Mouse (Mus musculus) midbrain, embryonic 11.5 days (tissue): ENCODE results near the gene Tnfsf4. TPM values are rescaled to one million over a fixed set of nuclear protein-coding genes. Genes with fewer than 3 reads are reported as not detected.
A peak's percentile ranks its signal among the peaks of the same experiment; 100 is the strongest.

Source experiments
- ATAC-seq: fragments of 200-750 bp; cut with Nextera tagmentation; 2 replicates; pipeline ENCODE4 v1.8.0; 2017; ENCODE audit warnings: moderate TSS enrichment, moderate library complexity; ENCODE audit not compliant: low FRiP score
- DNase-seq: peaks from one replicate; pipeline ENCODE4 v3.0.0; 2015; ENCODE audit warnings: low spot score; ENCODE audit errors: missing footprints
- H3K27ac ChIP-seq: fragments of 300-500 bp; sonication (generic); 2 replicates; pipeline ENCODE4 v1.5.1; 2014; ENCODE audit warnings: low read depth, low read length
- H3K27me3 ChIP-seq: fragments of 300-500 bp; sonication (generic); 2 replicates; pipeline ENCODE4 v1.6.1; 2014; ENCODE audit warnings: mild to moderate bottlenecking, low read length, moderate library complexity, mixed read lengths; ENCODE audit not compliant: control insufficient read depth, insufficient read depth
- H3K36me3 ChIP-seq: fragments of 300-500 bp; sonication (generic); 2 replicates; pipeline ENCODE4 v1.6.1; 2014; ENCODE audit warnings: mild to moderate bottlenecking, low read length, moderate library complexity, mixed read lengths; ENCODE audit not compliant: control insufficient read depth, insufficient read depth
- H3K4me1 ChIP-seq: fragments of 300-500 bp; sonication (generic); 2 replicates; pipeline ENCODE4 v1.6.1; 2014; ENCODE audit warnings: low read length; ENCODE audit not compliant: control insufficient read depth, insufficient read depth
- H3K4me2 ChIP-seq: fragments of 300-500 bp; sonication (generic); 2 replicates; pipeline ENCODE4 v1.6.1; 2014; ENCODE audit warnings: mild to moderate bottlenecking, moderate library complexity
- H3K4me3 ChIP-seq: fragments of 300-500 bp; sonication (generic); 2 replicates; pipeline ENCODE4 v1.5.1; 2014; ENCODE audit warnings: low read depth, low read length
- H3K9ac ChIP-seq: fragments of 300-500 bp; sonication (generic); 2 replicates; pipeline ENCODE4 v1.6.1; 2014; ENCODE audit warnings: low read length
- H3K9me3 ChIP-seq: fragments of 300-500 bp; sonication (generic); 2 replicates; pipeline ENCODE4 v1.6.1; 2016; ENCODE audit warnings: low read length; ENCODE audit not compliant: control insufficient read depth
- WGBS: fragments of 180-500 bp; shearing (Covaris S2); extraction: QIAGEN DNeasy Blood & Tissue Kit; methylation state at CpG from one replicate; pipeline ENCODE4 v1.1.7; 2014; 5-methylcytosine and 5-hydroxymethylcytosine counted together
- polyA plus RNA-seq: library from polyadenylated mRNA; unstranded; fragments of >200 nt; fragmentation: Nextera tagmentation; extraction: Ambion mirVana; gene quantifications from 2 replicates; pipeline ENCODE4 v1.2.1, GENCODE M21; 2014

Gene Tnfsf4
- polyA plus RNA-seq, 1 experiment from 2014 or later = 0.20 TPM

DNA sequence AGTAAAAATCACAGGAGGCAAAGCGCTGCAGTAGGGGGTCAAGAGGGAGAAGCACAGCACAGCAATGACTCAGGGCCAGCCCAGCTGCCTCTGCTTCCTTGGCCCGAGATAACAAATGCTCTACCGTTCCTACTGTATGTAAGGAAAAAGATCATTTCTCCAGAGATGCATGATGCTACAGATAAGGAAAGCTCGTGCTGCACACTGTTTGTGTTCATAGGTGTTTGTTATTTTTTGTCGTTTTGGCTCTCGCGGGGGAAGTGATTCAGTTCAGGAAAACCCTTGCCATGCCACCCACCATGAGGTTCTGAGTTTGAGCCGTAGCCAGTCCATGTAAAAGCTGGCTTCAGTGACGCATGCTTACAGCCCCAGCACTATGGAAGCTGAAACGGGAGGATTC is 2.3 kb upstream of the Tnfsf4 start:
- DNase-seq (no peak), ATAC-seq (no peak)
- Histone ChIP-seq H3K36me3 (no peaks in the 10 kb centered on the region), H3K9me3 (no peaks in the 10 kb centered on the region), H3K27ac (no peak overlapping the region), H3K27me3 (no peaks in the 10 kb centered on the region), H3K4me1 (no peaks in the 10 kb centered on the region), H3K9ac (no peak overlapping the region), H3K4me2 (no peak overlapping the region), H3K4me3 (no peak overlapping the region)
- WGBS = 82% methylated on average over 10 of the region's 10 CpGs

DNA sequence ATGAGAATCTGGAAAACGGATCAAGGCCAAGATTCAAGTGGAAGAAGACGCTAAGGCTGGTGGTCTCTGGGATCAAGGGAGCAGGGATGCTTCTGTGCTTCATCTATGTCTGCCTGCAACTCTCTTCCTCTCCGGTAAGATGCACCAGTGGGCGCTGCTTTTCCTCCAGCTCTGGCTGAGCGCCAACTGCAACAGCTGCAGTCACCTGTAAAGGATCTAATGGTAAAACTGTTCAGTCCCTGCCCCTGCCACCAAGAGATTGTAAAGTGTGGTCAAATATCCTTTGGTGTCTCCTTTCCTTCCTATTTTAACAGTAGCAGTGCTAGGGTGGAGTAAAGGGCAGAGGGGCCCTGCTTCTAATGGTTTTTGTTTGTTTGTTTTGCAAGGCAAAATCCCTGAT is 401 bp downstream of the Tnfsf4 start:
- DNase-seq (no peak), ATAC-seq (no peak)
- no peak overlapping the region for H3K9ac ChIP-seq
- WGBS = 66% methylated on average over 5 of the region's 5 CpGs
- no peak overlapping the region for H3K4me2 ChIP-seq
- H3K27ac ChIP-seq = no peak overlapping the region
- H3K4me3 ChIP-seq = no peak overlapping the region
- no peaks in the 10 kb centered on the region for H3K4me1 ChIP-seq
- H3K9me3 ChIP-seq = no peaks in the 10 kb centered on the region
- H3K36me3 ChIP-seq = no peaks in the 10 kb centered on the region
- no peaks in the 10 kb centered on the region for H3K27me3 ChIP-seq

DNA sequence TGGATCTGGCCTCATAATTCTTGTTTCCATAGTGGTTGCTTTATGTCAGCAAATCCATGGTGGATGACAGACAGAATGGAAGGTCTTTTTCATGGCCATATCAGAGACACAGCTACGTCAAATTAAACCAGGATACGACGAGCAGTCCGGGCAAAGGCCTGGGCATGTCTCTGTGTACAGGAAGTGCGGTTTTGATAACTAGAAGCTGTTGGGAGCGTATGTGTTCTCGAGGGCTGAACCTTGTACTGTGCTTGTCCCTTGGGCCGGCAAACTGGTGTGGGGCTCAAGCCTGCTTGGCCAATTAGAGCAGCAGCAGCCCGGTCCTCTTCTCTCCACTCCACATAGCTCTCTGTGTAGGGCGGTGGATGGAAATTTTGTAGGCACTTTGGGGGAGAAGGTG is 1.1 kb downstream of the Tnfsf4 start:
- Histone ChIP-seq H3K9ac (no peak overlapping the region), H3K4me1 (no peaks in the 10 kb centered on the region), H3K4me2 (no peak overlapping the region), H3K27me3 (no peaks in the 10 kb centered on the region), H3K9me3 (no peaks in the 10 kb centered on the region), H3K36me3 (no peaks in the 10 kb centered on the region), H3K27ac (no peak overlapping the region), H3K4me3 (no peak overlapping the region)
- WGBS = 87% methylated on average over 10 of the region's 10 CpGs
- ATAC-seq (no peak), DNase-seq (no peak)

DNA sequence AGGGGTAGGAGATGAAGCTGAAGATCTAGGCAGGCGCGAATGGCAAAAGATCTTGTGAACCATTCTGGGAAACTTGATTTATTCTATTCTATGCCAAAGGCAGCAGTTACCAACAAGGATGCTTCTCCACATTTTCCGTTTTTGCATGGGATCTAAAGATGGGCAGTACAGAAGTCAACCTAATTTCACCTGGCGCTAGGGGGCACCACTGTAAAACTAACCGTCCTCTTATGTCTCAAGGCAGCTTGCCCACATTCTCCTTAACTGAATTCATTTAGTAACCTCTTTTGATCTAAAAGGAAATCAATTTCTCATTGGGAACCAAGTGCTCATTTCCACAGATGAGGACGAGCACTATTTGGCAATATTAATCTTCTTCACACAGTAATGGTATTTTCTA is 4.9 kb downstream of the Tnfsf4 start:
- H3K27ac ChIP-seq = no peak overlapping the region

DNA sequence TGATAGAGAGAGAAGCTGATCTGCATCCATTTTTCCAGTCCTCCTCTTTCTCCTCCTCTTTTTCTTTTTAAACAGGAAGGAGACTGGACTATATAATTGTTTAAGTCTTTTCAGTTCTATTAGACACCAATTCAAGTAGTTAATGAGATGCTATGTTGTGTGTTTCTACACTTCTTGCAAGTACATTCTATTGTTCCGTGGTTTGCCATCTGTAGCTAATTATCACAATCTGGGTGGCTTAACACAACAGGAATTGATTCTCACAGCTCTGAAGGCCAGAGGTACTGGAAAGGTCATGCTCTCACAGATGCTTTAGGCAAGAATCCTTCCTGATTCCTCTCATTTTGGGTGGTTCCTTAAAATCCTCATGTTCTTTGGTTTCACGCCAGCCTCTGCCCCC is 7.9 kb downstream of the Tnfsf4 start:
- Histone ChIP-seq H3K36me3 (no peaks in the 10 kb centered on the region), H3K27ac (no peak overlapping the region), H3K4me3 (no peak overlapping the region), H3K27me3 (no peaks in the 10 kb centered on the region), H3K9ac (no peak overlapping the region), H3K4me2 (no peak overlapping the region), H3K9me3 (no peaks in the 10 kb centered on the region; the same call in 1 of the 2 replicates), H3K4me1 (no peaks in the 10 kb centered on the region)
- 45% methylated on average over 2 of the region's 2 CpGs for WGBS
- ATAC-seq (no peak), DNase-seq (no peak)

More for the DNA sequence above, 4.9 kb downstream of the Tnfsf4 start:
- Histone ChIP-seq H3K4me2 (no peak overlapping the region), H3K4me1 (no peaks in the 10 kb centered on the region), H3K27me3 (no peaks in the 10 kb centered on the region), H3K9ac (no peak overlapping the region), H3K9me3 (no peaks in the 10 kb centered on the region; the same call in 1 of the 2 replicates), H3K4me3 (no peak overlapping the region), H3K36me3 (no peaks in the 10 kb centered on the region)
- 27% methylated on average over 6 of the region's 6 CpGs for WGBS
- DNase-seq = peak; percentile 88
- peak; percentile 70 for ATAC-seq

DNA sequence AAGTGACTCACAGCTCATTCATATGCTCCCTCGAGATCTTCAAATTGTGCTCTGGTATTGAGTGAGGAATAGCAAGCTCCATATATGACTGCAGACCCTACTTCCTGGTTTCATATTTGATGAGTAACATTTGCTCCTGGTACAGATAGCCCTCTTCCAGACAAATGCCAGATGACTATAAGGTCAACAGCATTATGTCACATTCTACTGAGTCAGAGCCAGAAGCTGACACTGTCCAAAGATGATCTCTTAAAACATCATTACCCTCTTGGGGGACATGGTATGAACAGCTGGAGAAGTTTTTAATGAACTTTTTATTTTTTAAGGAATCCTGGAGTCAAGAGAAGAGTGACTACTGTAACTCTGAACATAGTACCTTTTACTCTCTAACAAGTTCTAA is 11.3 kb downstream of the Tnfsf4 start:
- H3K4me2 ChIP-seq = no peak overlapping the region
- no peak for DNase-seq
- no peaks in the 10 kb centered on the region for H3K36me3 ChIP-seq
- H3K4me3 ChIP-seq = no peak overlapping the region
- H3K27me3 ChIP-seq = no peaks in the 10 kb centered on the region
- no peaks in the 10 kb centered on the region for H3K4me1 ChIP-seq
- 85% methylated on average over 1 of the region's 1 CpGs for WGBS
- no peak overlapping the region for H3K27ac ChIP-seq
- no peaks in the 10 kb centered on the region; the same call in 1 of the 2 replicates for H3K9me3 ChIP-seq
- no peak overlapping the region for H3K9ac ChIP-seq
- no peak for ATAC-seq

DNA sequence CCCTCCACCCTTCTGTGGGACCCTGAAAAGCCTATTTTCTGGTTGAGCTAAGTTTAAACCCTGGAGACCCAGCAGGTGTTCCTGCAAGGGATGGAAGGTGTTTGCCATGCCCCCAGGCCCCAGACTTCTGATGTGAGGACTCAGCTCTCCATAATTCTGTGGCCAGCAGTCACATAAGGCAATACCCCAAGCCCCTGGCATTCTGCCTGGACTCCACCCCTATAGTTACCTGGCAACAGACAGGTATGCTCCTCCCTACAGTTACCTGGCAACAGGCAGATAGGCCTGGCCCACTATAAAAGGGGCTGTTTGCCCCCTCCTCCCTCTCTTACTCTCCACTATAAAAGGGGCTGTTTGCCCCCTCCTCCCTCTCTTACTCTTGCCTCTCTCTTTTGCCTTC is 24.7 kb downstream of the Tnfsf4 start:
- no peaks in the 10 kb centered on the region for H3K36me3 ChIP-seq
- H3K4me2 ChIP-seq = no peak overlapping the region
- H3K4me1 ChIP-seq = no peaks in the 10 kb centered on the region
- no peak overlapping the region for H3K27ac ChIP-seq
- DNase-seq = no peak
- no peak overlapping the region for H3K9ac ChIP-seq
- no peak overlapping the region for H3K4me3 ChIP-seq
- no peaks in the 10 kb centered on the region for H3K9me3 ChIP-seq
- no peaks in the 10 kb centered on the region for H3K27me3 ChIP-seq
- ATAC-seq = no peak

DNA sequence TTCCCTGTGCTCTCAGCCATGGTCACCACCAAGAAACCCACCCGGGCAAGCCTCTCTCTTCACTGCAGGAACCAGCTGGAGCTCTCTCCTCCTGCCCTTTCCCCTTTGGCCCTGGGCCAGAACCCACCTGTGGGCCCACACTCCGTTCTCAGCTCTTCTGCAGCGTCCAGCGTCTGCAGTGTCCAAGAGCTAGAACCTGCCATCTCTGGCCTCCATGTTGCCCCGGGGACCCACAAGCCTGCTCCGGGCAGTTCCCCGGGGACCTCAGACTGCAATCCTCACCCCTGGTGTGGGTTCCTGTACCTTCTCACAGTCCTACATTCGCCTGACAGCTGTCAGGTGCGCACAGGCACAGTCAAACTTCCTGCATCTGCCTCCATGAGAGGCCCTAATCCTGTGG is 25.4 kb downstream of the Tnfsf4 start:
- Histone ChIP-seq H3K4me2 (no peak overlapping the region), H3K4me3 (no peak overlapping the region), H3K27me3 (no peaks in the 10 kb centered on the region), H3K9ac (no peak overlapping the region), H3K27ac (no peak overlapping the region), H3K4me1 (no peaks in the 10 kb centered on the region), H3K9me3 (no peaks in the 10 kb centered on the region), H3K36me3 (no peaks in the 10 kb centered on the region)
- DNase-seq (no peak), ATAC-seq (no peak)
- WGBS = 80% methylated on average over 9 of the region's 9 CpGs

DNA sequence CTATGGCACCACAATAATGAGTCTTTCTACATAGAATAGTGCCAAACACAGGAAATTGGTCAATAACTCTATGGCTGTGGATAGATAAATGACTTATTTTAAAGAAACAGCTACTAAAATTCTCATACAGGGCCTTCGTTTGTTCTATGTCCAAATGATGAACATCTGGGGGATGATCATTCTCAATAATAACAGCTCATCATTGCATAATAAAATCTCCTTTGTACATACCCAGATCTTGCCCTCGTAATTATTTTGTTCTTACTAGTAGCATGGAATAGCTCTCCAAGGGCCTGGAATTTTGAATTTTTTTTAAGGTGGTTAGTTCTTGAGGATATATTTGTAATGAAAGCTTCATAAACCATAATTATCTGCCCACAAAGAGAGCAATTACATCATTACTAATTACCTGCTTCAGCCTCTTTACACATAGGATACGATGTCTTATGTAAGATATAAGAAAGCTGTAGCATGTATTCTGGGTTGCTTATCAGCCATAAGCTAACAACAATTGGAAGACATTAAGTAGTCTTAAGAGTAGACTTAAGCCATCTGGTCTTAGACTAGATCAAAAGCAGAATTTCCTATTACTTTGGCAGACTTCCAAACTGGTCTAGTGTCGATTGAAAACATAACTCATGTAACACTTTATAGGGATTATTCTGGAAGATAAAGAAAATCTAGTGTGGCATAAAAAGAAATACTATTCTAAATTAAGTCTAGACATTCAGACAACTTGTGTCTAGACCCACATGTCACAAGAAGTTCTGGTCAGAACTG is 31.3 kb downstream of the Tnfsf4 start:
- ATAC-seq = no peak
- Histone ChIP-seq H3K9ac (no peak overlapping the region), H3K4me2 (no peak overlapping the region), H3K36me3 (no peaks in the 10 kb centered on the region), H3K4me1 (no peaks in the 10 kb centered on the region), H3K27me3 (no peaks in the 10 kb centered on the region), H3K4me3 (no peak overlapping the region), H3K9me3 (no peaks in the 10 kb centered on the region), H3K27ac (no peak overlapping the region)
- DNase-seq = no peak
- WGBS = 90% methylated on average over 4 of the region's 4 CpGs
